Mouse (Mus musculus) heart, embryonic 10.5 days (tissue): ENCODE data around the gene Cd27. TPM values are rescaled to one million over a fixed set of nuclear protein-coding genes. Genes with fewer than 3 reads are reported as not detected.
A peak's percentile ranks its signal among the peaks of the same experiment; 100 is the strongest.

Source experiments
- DNase-seq: peaks from one replicate; pipeline ENCODE4 v3.0.0-alpha.2; 2017; ENCODE audit warnings: low spot score
- H3K27ac ChIP-seq: fragments of 300-500 bp; sonication (generic); 2 replicates; pipeline ENCODE4 v1.5.1; 2016; ENCODE audit warnings: mild to moderate bottlenecking
- H3K27me3 ChIP-seq: fragments of 300-500 bp; sonication (generic); 2 replicates; pipeline ENCODE4 v1.6.1; 2016; ENCODE audit warnings: mild to moderate bottlenecking; ENCODE audit not compliant: poor library complexity, insufficient read depth, severe bottlenecking
- H3K36me3 ChIP-seq: fragments of 300-500 bp; sonication (generic); 2 replicates; pipeline ENCODE4 v1.6.1; 2016; ENCODE audit warnings: mild to moderate bottlenecking, moderate library complexity
- H3K4me1 ChIP-seq: fragments of 300-500 bp; sonication (generic); 2 replicates; pipeline ENCODE4 v1.6.1; 2016; ENCODE audit warnings: mild to moderate bottlenecking
- H3K4me3 ChIP-seq: fragments of 300-500 bp; sonication (generic); 2 replicates; pipeline ENCODE4 v1.5.1; 2016; ENCODE audit warnings: mild to moderate bottlenecking, moderate library complexity
- H3K9me3 ChIP-seq: fragments of 300-500 bp; sonication (generic); 2 replicates; pipeline ENCODE4 v1.6.1; 2016; ENCODE audit warnings: mild to moderate bottlenecking, moderate library complexity
- WGBS: fragments of 180-500 bp; shearing (Covaris S2); methylation state at CpG from one replicate; pipeline ENCODE4 v1.1.7; 2016; 5-methylcytosine and 5-hydroxymethylcytosine counted together
- microRNA-seq: library from miRNA; unstranded; fragments of <30 nt; microRNA quantifications from one replicate; pipeline ENCODE4, GENCODE M21; 2017
- polyA plus RNA-seq: library from polyadenylated mRNA; unstranded; fragments of >200 nt; fragmentation: Nextera tagmentation; extraction: Ambion mirVana; gene quantifications from 2 replicates; pipeline ENCODE4 v1.2.1, GENCODE M21; 2016

The Cd27 gene
- polyA plus RNA-seq, 1 experiment from 2014 or later, result 2.1 TPM

GRCm38 (mm10) chr6:125193390-125193789 lies 43.4 kb downstream of the Cd27 start:
- 67% methylated on average over 7 of the region's 7 CpGs for WGBS
- Histone ChIP-seq H3K27ac (no peak overlapping the region), H3K4me3 (no peak overlapping the region), H3K4me1 (peaks cover 18% of the 10 kb centered on the region; the same call in 1 of the 2 replicates), H3K9me3 (no peaks in the 10 kb centered on the region), H3K36me3 (peaks cover 37% of the 10 kb centered on the region), H3K27me3 (no peaks in the 10 kb centered on the region)
- DNase-seq, result no peak

- 37% methylated on average over 5 of the region's 5 CpGs for WGBS
- DNase-seq, result no peak
- H3K4me3 ChIP-seq, result peak overlapping the region; percentile 82
- peak overlapping the region; percentile 98 for H3K27ac ChIP-seq
- H3K27me3 ChIP-seq, result no peaks in the 10 kb centered on the region
- peaks cover 18% of the 10 kb centered on the region; the same call in 1 of the 2 replicates for H3K4me1 ChIP-seq
- H3K36me3 ChIP-seq, result peaks cover 43% of the 10 kb centered on the region
- no peaks in the 10 kb centered on the region for H3K9me3 ChIP-seq
Observed at GRCm38 (mm10) chr6:125192841-125193240, 44.0 kb downstream of the Cd27 start.

DNA sequence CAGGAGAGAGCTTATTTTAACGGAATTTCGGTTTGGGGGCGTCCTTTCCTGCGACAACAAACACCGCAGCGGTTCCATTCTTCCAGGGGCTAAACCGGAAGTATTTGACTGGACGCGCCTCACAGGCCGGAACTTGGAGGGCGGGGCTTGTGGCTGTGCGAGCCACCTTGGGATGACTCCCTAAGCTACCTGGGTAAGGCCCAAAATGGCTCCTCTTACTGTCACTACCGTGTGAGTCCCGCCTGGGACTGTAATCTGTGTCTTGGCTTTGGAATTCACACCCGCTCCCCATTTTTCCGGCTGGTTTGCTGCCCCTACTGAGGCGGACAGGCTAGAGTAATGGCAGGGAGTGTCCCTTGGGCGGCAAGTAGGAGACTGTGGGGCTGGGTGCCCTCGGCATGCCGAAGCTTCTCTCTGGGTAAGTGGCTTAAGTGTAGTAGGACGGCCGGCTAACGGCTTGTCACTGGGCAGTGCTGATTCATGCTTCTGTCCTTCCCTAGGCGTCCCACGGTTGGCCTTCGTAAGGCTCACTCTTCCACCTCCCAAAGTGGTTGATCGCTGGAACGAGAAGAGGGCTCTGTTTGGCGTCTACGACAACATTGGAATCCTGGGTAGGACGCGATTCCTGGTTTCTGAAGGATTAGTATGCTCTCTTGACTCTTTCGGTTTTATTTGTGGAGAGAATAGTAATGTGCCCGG lies 44.6 kb downstream of the Cd27 start:
- Histone ChIP-seq H3K4me3 (peak overlapping the region; percentile 82), H3K36me3 (peaks cover 50% of the 10 kb centered on the region), H3K9me3 (no peaks in the 10 kb centered on the region), H3K27me3 (no peaks in the 10 kb centered on the region), H3K27ac (peak overlapping the region; percentile 98), H3K4me1 (peaks cover 18% of the 10 kb centered on the region; the same call in 1 of the 2 replicates)
- peak; percentile 97 for DNase-seq
- WGBS, result under 1% methylated on average over 34 of the region's 34 CpGs

DNA sequence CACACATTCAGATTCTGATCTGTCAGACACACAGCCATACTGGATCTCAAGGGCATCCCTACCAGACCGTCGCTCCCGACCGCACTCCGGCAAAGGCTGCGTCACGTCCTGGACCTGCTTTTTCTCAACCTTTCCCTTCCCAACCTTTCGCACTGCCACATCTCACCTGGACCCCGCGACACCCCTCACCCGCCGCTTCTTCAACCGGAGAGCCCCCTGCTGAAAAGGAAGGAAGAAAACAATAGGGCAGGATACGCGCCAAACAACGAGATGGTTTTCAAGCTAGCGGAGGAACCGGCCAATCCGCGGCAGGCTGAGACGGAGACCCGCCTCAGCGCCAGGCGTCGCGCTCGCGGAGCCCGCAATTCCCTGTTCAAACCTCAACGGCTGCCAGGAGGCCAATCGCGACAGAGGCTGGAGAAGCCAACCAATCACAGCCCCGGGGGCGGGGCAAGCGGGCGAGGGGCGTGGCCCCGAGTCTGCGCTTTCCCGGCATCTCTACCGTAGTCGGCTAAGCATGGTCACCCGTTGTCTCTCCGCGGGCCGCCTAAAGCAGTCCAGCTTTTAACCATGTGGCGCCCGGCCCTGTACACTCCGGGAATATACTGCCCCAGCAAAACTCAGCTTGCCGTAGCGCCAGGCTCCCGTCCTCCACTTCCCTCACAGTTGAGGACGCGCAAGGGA lies 45.3 kb downstream of the Cd27 start, which contains the start of the genes Ncapd2 and Mrpl51:
Gene Ncapd2, minus strand, starts transcription at position 370 of the 684 bp plus-strand sequence.
Gene Mrpl51, plus strand, starts transcription at position 470 of the 684 bp plus-strand sequence.
- Histone ChIP-seq H3K4me3 (peak within 1 kb of the TSS; percentile 82), H3K27me3 (no peaks in the 10 kb centered on the region), H3K36me3 (peaks cover 56% of the 10 kb centered on the region), H3K9me3 (no peaks in the 10 kb centered on the region), H3K4me1 (peaks cover 18% of the 10 kb centered on the region; the same call in 1 of the 2 replicates), H3K27ac (peak within 1 kb of the TSS; percentile 98)
- DNase-seq, result peak; percentile 99
- under 1% methylated on average over 54 of the region's 54 CpGs for WGBS

DNA sequence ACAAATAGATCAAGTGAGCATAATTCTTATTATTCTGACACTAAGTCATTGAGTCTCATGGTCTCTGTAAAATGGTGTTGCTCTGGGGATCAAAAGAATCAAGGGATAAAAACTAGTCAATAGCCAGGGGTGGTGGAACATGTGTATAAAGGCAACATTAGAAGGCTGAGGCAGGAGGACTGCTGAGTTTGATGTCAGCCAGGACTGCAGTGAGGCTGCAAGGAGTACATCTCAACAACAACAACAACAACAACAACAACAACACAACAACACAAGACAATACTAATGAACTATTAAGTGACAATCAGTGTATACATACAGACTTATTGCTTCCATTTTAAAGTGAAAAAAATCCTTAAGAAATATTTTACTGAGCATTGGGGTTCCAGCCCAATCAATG lies 46.0 kb downstream of the Cd27 start:
- Histone ChIP-seq H3K4me3 (peak overlapping the region; percentile 82), H3K27me3 (no peaks in the 10 kb centered on the region), H3K9me3 (no peaks in the 10 kb centered on the region), H3K36me3 (peaks cover 62% of the 10 kb centered on the region), H3K27ac (peak overlapping the region; percentile 98), H3K4me1 (peaks cover 18% of the 10 kb centered on the region; the same call in 1 of the 2 replicates)
- no peak for DNase-seq

- DNase-seq, result no peak
- Histone ChIP-seq H3K27me3 (no peaks in the 10 kb centered on the region), H3K4me3 (no peak overlapping the region), H3K4me1 (peaks cover 13% of the 10 kb centered on the region; the same call in 1 of the 2 replicates), H3K36me3 (peaks cover 84% of the 10 kb centered on the region), H3K27ac (no peak overlapping the region), H3K9me3 (no peaks in the 10 kb centered on the region)
- WGBS, result 94% methylated on average over 10 of the region's 10 CpGs
Observed at GRCm38 (mm10) chr6:125186203-125186602, 50.6 kb downstream of the Cd27 start.

Small RNA genes lying within 50 kb of the gene (microRNA-seq; reads per million reads assigned to microRNA genes)
- gene Mir3098, result 0.76 reads per million
- gene Mir8113, result not detected

Other genes starting within 250 kb of the Cd27 start
- 0.14 TPM in 1 of 2 replicates, not detected in the other for gene Pianp, start 240.3 kb downstream of the Cd27 start, polyA plus RNA-seq
- 7.9 and 14.2 TPM in 2 replicates for gene Zfp384, start 227.9 kb downstream of the Cd27 start, polyA plus RNA-seq
- gene Ing4, start 197.2 kb downstream of the Cd27 start, polyA plus RNA-seq, result 74.4 and 84.5 TPM in 2 replicates
- 4.8 and 8.0 TPM in 2 replicates for gene Acrbp, start 187.3 kb downstream of the Cd27 start, polyA plus RNA-seq
- gene Lpar5, start 169.1 kb downstream of the Cd27 start, polyA plus RNA-seq, result 0.37 and 0.38 TPM in 2 replicates
- gene Chd4, start 141.0 kb downstream of the Cd27 start, polyA plus RNA-seq, result 75.0 and 88.6 TPM in 2 replicates
- gene Nop2, start 105.1 kb downstream of the Cd27 start, polyA plus RNA-seq, result 73.2 and 92.7 TPM in 2 replicates
- gene Iffo1, start 91.8 kb downstream of the Cd27 start, polyA plus RNA-seq, result 11.7 and 11.9 TPM in 2 replicates
- gene Gapdh, start 70.5 kb downstream of the Cd27 start, polyA plus RNA-seq, result 3,676 and 4,272 TPM in 2 replicates
- gene Ncapd2, start 45.3 kb downstream of the Cd27 start, polyA plus RNA-seq, result 128 and 140 TPM in 2 replicates
- 246 and 251 TPM in 2 replicates for gene Mrpl51, start 45.2 kb downstream of the Cd27 start, polyA plus RNA-seq
- gene Vamp1, start 21.5 kb downstream of the Cd27 start, polyA plus RNA-seq, result 3.4 TPM in 2 replicates
- gene Tapbpl, start 5.2 kb downstream of the Cd27 start, polyA plus RNA-seq, result 2.7 and 3.1 TPM in 2 replicates
- 0.09 TPM in 1 of 2 replicates, not detected in the other for gene Tuba3a, start 49.0 kb upstream of the Cd27 start, polyA plus RNA-seq
- gene Ltbr, start 76.9 kb upstream of the Cd27 start, polyA plus RNA-seq, result 37.8 and 40.4 TPM in 2 replicates
- 0.65 and 0.98 TPM in 2 replicates for gene Scnn1a, start 83.6 kb upstream of the Cd27 start, polyA plus RNA-seq
- 33.6 and 35.3 TPM in 2 replicates for gene Tnfrsf1a, start 112.4 kb upstream of the Cd27 start, polyA plus RNA-seq
- 0.20 TPM in 1 of 2 replicates, not detected in the other for gene Plekhg6, start 143.8 kb upstream of the Cd27 start, polyA plus RNA-seq